Mouse (Mus musculus) lung, postnatal 0 days (tissue): ENCODE data around the gene Fam104a.

Experiments used
- CTCF ChIP-seq: IDR thresholded peaks from 2 replicates; pipeline ENCODE4 v1.5.1; 2016; ENCODE audit warnings: antibody characterized with exemption, mild to moderate bottlenecking
- EP300 ChIP-seq: IDR thresholded peaks from 2 replicates; pipeline ENCODE4 v1.6.1; 2016; ENCODE audit warnings: antibody characterized with exemption, mild to moderate bottlenecking, control low read depth

GRCm38 (mm10) chr11:113709731-113710256 is 25.8 kb upstream of the Fam104a start, which contains the start of gene Cpsf4l:
- TF ChIP-seq EP300 (no peak), CTCF (no peak)
